Mouse (Mus musculus) thymus, adult 2 months (tissue): Measurements from ENCODE around the gene Tbx19. TPM values are rescaled to one million over a fixed set of nuclear protein-coding genes. Genes with fewer than 3 reads are reported as not detected.

Experiments
- DNase-seq: peaks from one replicate; pipeline ENCODE4 v3.0.0; 2021
- H3K27ac ChIP-seq: fragments of 200-500 bp; 2 replicates; pipeline ENCODE4 v1.5.1; 2012; ENCODE audit warnings: low read length, control low read depth; ENCODE audit not compliant: control insufficient read depth, insufficient read depth
- H3K27me3 ChIP-seq: fragments of 200-500 bp; 2 replicates; pipeline ENCODE4 v1.6.1; 2012; ENCODE audit warnings: mild to moderate bottlenecking, low read length, moderate library complexity, mixed read lengths; ENCODE audit not compliant: control insufficient read depth, insufficient read depth
- H3K36me3 ChIP-seq: fragments of 200-500 bp; 2 replicates; pipeline ENCODE4 v1.6.1; 2012; ENCODE audit warnings: mild to moderate bottlenecking, low read length, moderate library complexity; ENCODE audit not compliant: control insufficient read depth, insufficient read depth
- H3K4me1 ChIP-seq: fragments of 200-500 bp; replicated peaks from 2 replicates; pipeline ENCODE4 v1.6.1; 2012; ENCODE audit warnings: low read length; ENCODE audit not compliant: control insufficient read depth, insufficient read depth
- H3K4me3 ChIP-seq: fragments of 200-500 bp; 2 replicates; pipeline ENCODE4 v1.5.1; 2012; ENCODE audit warnings: mild to moderate bottlenecking, low read length, control low read depth, moderate library complexity; ENCODE audit not compliant: control insufficient read depth, insufficient read depth
- CTCF ChIP-seq: fragments of 200-500 bp; IDR thresholded peaks from 2 replicates; pipeline ENCODE4 v1.5.1; 2012; ENCODE audit warnings: mild to moderate bottlenecking, control low read depth, low read length, moderate library complexity, borderline replicate concordance; ENCODE audit not compliant: control insufficient read depth, poor library complexity, insufficient read depth; ENCODE audit errors: extremely low read depth
- POLR2A ChIP-seq: fragments of 200-500 bp; IDR thresholded peaks from 2 replicates; pipeline ENCODE4 v1.6.1; 2012; ENCODE audit warnings: mild to moderate bottlenecking, low read length, control low read depth, moderate library complexity; ENCODE audit not compliant: control insufficient read depth, poor library complexity, insufficient read depth; ENCODE audit errors: extremely low read depth
- WGBS: fragments of 180-500 bp; shearing (Covaris S2); methylation state at CpG from one replicate; pipeline ENCODE4 v1.1.7; 2018; 5-methylcytosine and 5-hydroxymethylcytosine counted together
- polyA plus RNA-seq: library from polyadenylated mRNA; depleted of rRNA; stranded (reverse); fragments of >200 nt; gene quantifications from 2 replicates; pipeline ENCODE4 v1.2.3, GENCODE M21; 2012

The Tbx19 gene
- polyA plus RNA-seq, 1 experiment: 10.3 TPM

DNA sequence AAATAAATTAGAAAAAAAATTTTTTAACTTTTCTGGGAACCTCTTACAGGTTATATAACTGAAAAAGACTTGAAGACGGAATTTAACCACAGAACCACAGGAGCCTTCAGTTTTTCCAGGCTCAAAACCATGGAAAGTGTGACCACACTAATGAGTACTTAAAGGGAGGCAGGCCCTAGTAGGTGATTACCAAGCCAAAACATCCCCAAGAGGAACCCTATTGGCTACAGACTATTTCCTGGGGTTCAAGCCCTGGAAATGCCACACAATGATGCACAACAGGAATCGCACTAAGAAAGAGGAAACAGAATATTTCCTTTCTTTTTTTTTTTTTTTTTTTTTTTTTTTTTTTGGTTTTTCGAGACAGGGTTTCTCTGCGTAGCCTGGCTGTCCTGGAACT, 31.5 kb upstream of the Tbx19 start:
- WGBS: 30% methylated on average over 4 of the region's 4 CpGs
- TF ChIP-seq POLR2A (no peak), CTCF (no peak)
- no peak for DNase-seq
- Histone ChIP-seq H3K27ac (no peak overlapping the region), H3K27me3 (no peaks in the 10 kb centered on the region), H3K36me3 (peaks cover 7% of the 10 kb centered on the region; the same call in 1 of the 2 replicates), H3K4me3 (peak overlapping the region; percentile 5; the same call in 1 of the 2 replicates), H3K4me1 (peaks cover 31% of the 10 kb centered on the region)

DNA sequence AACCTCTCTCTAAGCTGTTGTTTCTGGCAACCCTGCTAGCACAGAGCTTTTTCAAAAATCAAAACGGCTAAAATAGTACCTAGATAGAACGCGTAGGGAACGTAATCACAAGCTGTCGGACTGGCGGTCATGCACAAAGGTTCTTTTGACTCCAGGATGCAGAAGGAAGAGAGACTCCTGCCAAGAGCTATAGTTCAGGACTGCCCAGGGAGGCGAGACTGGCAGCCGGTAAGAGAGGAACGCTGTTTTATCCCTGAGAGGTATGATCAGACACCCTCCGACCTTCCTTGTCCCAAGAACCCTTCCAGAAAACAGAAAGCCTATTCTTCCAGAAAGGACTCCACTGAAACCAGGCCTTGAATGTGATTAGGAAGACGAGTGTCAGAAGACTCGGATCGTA, 31.0 kb upstream of the Tbx19 start:
- Histone ChIP-seq H3K36me3 (peaks cover 10% of the 10 kb centered on the region; the same call in 1 of the 2 replicates), H3K27ac (no peak overlapping the region), H3K27me3 (no peaks in the 10 kb centered on the region), H3K4me1 (peaks cover 35% of the 10 kb centered on the region), H3K4me3 (no peak overlapping the region)
- 93% methylated on average over 13 of the region's 13 CpGs for WGBS
- TF ChIP-seq CTCF (no peak), POLR2A (no peak)
- DNase-seq: no peak

DNA sequence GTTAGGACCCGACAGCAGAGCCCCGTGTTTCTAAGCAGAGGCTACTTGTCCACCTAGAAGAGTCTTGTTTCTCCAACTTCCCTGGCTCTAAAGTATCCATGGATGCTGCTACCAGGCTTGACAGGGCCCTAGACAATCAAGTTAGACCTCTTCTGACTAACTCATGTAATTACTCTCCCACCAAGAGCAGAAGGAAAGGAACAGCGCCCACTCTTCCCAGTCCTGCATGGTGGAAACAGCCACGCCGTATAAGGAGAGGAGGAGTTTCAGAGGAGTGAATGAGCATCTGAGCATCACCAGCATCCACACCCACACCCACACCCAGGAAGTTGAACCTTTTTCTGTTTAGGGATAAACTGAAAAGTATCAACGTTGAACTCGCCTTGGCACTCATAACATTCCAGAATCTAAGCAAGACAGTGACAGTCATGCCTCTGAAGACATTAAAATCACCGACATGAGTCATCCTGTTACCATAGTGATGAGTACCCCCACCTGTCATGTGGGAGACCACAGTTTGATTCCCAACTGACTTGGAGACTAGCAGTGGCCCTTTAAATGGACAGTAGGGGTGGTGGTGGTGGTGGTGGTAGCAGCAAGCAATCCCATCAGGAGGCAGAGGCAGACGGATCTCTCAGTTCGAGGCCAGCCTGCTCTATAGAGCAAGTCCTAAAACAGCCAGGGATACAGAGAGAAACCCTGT, 30.1 kb upstream of the Tbx19 start:
- no peak for DNase-seq
- Histone ChIP-seq H3K27ac (no peak overlapping the region), H3K27me3 (no peaks in the 10 kb centered on the region), H3K36me3 (peaks cover 10% of the 10 kb centered on the region; the same call in 1 of the 2 replicates), H3K4me3 (no peak overlapping the region), H3K4me1 (peaks cover 37% of the 10 kb centered on the region)
- WGBS: 93% methylated on average over 10 of the region's 10 CpGs
- no peak for TF ChIP-seq POLR2A
- no peak for TF ChIP-seq CTCF

DNA sequence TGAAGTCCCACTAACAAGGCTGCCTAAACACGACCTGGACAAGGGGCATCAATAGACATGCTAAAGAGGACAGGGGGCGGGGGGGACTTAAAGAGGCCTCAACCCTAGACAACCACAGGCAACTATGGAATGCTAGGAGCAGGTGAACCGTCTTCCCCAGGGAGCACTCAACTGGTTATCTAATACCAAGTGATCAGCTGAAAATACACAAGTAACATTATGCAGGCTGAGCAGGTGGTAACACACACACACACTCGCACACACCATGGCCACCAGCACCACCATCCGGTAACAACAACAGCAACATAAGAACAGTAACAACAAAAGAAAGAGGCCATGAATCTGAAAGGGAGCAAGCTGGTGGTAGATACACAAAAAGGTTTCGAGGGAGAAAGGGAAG, 29.5 kb upstream of the Tbx19 start:
- no peak for DNase-seq
- peaks cover 11% of the 10 kb centered on the region for H3K36me3 ChIP-seq
- TF ChIP-seq CTCF: no peak
- TF ChIP-seq POLR2A: no peak
- H3K27me3 ChIP-seq: no peaks in the 10 kb centered on the region
- 0 out of 2 replicates have a peak overlapping the region, but pooled peaks have one; percentile 11 for H3K27ac ChIP-seq
- 88% methylated on average over 6 of the region's 6 CpGs for WGBS
- H3K4me1 ChIP-seq: peaks cover 37% of the 10 kb centered on the region
- H3K4me3 ChIP-seq: no peak overlapping the region

DNA sequence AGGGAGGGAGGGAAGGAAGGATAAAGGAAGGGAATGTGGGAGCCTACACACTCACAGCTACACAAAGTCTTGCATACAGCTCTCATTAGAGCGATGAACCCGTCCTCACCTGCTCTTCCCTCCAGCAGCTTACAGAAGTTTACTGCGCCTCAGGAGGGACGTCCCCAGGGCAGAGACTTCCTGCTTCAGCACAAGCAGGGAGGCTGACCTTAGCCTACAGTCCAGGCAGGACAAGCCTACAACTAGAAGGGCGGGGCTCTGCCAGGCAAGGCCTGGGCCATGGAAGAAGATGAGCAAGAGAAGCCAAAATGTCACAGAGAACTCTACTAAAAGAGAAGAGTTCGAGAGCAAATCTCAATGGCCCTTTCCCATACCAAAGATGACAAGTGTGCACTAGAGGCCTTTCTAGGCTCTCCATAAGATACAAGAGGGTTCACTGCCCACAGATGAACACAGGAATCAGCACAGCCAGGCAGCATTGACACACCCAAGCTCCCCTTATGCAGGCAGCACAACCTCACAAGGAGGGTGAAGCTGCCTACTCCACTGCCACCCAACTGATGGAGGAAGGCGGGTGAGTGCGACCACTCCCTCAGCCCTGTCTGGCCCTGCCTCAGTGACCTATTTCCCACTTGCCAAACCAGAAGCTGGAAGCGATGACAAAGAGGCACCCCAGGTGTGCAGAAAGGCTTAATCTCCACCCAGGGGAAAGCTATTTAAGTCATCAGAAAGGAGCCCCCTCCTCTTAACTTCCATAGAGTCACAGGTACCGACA, 28.4 kb upstream of the Tbx19 start:
- TF ChIP-seq CTCF (no peak), POLR2A (no peak)
- H3K4me3 ChIP-seq: no peak overlapping the region
- no peak overlapping the region for H3K27ac ChIP-seq
- H3K36me3 ChIP-seq: peaks cover 19% of the 10 kb centered on the region
- no peaks in the 10 kb centered on the region for H3K27me3 ChIP-seq
- WGBS: 75% methylated on average over 10 of the region's 10 CpGs
- peaks cover 41% of the 10 kb centered on the region for H3K4me1 ChIP-seq
- DNase-seq: peak; percentile 34

DNA sequence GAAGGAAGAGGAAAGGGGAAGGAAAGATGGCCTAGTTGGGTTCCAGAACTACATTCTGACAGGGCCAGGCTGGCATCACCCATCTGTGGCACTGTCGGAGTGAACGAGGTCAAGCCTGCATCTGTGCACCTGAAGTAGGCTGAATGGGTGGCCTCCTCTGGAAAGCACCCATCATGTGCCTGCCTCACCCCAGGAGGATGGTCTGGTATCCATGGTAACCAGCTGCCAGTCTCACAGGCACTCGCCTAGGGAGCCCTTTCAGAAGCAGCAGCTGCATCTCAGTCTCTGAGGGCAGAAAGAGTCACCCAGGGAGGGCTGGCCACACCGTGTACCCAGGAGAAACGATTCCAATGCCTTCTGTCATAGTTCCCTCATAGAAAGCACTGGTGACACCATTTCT, 26.8 kb upstream of the Tbx19 start:
- peaks cover 33% of the 10 kb centered on the region for H3K36me3 ChIP-seq
- peak overlapping the region; percentile 23; the same call in 1 of the 2 replicates for H3K27ac ChIP-seq
- H3K27me3 ChIP-seq: no peaks in the 10 kb centered on the region
- TF ChIP-seq POLR2A (no peak), CTCF (no peak)
- WGBS: 63% methylated on average over 5 of the region's 5 CpGs
- no peak for DNase-seq
- H3K4me1 ChIP-seq: peaks cover 35% of the 10 kb centered on the region
- H3K4me3 ChIP-seq: no peak overlapping the region

DNA sequence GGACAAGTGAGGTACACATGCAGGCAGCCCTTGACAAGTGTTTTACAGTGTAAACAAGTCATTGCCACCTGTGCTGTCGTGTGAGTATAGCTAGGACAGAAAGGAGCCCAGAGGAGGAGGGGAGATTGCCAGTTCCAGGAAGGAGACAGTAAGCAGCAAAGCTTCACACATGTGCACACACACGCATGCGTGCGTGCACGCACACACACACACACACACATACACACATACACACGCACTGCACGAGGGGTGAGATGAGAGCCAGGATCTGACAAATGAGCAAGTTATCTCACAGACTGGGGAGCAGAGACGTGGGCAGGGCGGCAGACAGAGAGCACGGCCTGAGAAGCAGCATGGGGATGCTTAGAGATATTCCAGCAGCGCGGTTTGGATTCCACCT, 25.9 kb upstream of the Tbx19 start:
- peaks cover 34% of the 10 kb centered on the region for H3K4me1 ChIP-seq
- peaks cover 40% of the 10 kb centered on the region for H3K36me3 ChIP-seq
- DNase-seq: no peak
- no peaks in the 10 kb centered on the region for H3K27me3 ChIP-seq
- H3K4me3 ChIP-seq: no peak overlapping the region
- H3K27ac ChIP-seq: no peak overlapping the region; the same call in 1 of the 2 replicates
- WGBS: 94% methylated on average over 12 of the region's 12 CpGs
- no peak for TF ChIP-seq POLR2A
- no peak for TF ChIP-seq CTCF
